Mouse (Mus musculus): ENCODE measurements around the gene Ajap1. TPM values are rescaled to one million over a fixed set of nuclear protein-coding genes. Genes with fewer than 3 reads are reported as not detected.
A peak's percentile ranks its signal among the peaks of the same experiment; 100 is the strongest.

The Ajap1 gene
- polyA plus RNA-seq, 1 experiment from 2014 or later: 0.65 TPM

DNA sequence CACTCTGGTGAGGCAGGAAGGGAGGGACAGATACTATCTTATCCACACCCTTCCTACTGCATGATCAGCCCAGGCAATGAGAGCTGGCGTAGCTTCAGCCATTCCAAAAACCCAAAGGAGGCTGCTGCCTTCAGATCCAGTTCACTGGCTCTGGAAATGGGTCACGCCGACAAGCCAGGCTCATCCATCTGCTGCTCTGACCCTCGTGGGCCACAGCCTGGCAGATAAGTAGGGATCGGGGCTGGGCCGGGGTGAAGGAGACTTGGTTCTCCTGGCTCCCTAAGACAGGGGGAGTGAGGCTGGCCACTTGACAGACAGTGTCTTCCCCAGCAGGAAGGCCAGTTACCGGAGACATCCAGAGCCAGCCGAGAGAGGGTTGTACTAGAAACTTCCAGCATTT lies 84.2 kb downstream of the Ajap1 start:
- no peak overlapping the region for H3K4me3 ChIP-seq (ENCODE audit: low read depth, low read length)
- H3K4me1 ChIP-seq (ENCODE audit: control insufficient read depth, insufficient read depth, low read length): no peaks in the 10 kb centered on the region
- no peak overlapping the region for H3K27ac ChIP-seq (replicated peaks; ENCODE audit: low read depth, low read length)
- no peak overlapping the region for H3K4me2 ChIP-seq (ENCODE audit: low read depth, low read length)
- H3K9me3 ChIP-seq (ENCODE audit: control insufficient read depth, low read length): no peaks in the 10 kb centered on the region
- H3K9ac ChIP-seq (ENCODE audit: low read depth, low read length): no peak overlapping the region
- ATAC-seq (ENCODE audit: low read depth): no peak
- H3K36me3 ChIP-seq (ENCODE audit: control insufficient read depth, insufficient read depth, low read length): no peaks in the 10 kb centered on the region
- no peaks in the 10 kb centered on the region for H3K27me3 ChIP-seq (replicated peaks; ENCODE audit: control insufficient read depth, insufficient read depth, low read length)
- WGBS: 83% methylated on average over 8 of the region's 8 CpGs
- no peak for DNase-seq (ENCODE audit: low spot score)

DNA sequence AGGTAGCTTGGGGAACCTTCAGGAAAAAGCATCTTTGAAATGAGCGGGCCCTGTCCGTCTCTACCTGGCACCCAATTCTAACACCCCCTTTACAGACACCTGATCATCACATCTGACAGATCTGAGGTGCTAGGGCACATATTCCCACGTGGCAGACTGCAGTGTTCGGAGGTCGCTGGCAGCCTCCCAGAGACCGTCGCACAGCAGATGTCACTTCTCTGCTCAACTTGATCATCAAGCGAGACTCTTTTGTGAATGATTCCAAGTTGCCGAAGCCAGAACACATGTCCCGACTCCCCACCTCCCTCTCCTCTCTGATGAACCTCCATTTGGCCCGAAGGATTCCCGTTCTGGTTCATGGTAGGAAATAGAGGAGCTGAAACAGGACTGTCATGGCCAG lies 95.1 kb downstream of the Ajap1 start:
- Histone ChIP-seq H3K4me1 (ENCODE audit: control insufficient read depth, insufficient read depth, low read length) (no peaks in the 10 kb centered on the region), H3K9ac (ENCODE audit: low read depth, low read length) (no peak overlapping the region), H3K27me3 (replicated peaks; ENCODE audit: control insufficient read depth, insufficient read depth, low read length) (no peaks in the 10 kb centered on the region), H3K27ac (replicated peaks; ENCODE audit: low read depth, low read length) (no peak overlapping the region), H3K4me3 (ENCODE audit: low read depth, low read length) (no peak overlapping the region), H3K9me3 (ENCODE audit: control insufficient read depth, low read length) (no peaks in the 10 kb centered on the region), H3K4me2 (ENCODE audit: low read depth, low read length) (no peak overlapping the region), H3K36me3 (ENCODE audit: control insufficient read depth, insufficient read depth, low read length) (no peaks in the 10 kb centered on the region)
- WGBS: 90% methylated on average over 12 of the region's 12 CpGs
- ATAC-seq (ENCODE audit: low read depth) (no peak), DNase-seq (ENCODE audit: low spot score) (no peak)

DNA sequence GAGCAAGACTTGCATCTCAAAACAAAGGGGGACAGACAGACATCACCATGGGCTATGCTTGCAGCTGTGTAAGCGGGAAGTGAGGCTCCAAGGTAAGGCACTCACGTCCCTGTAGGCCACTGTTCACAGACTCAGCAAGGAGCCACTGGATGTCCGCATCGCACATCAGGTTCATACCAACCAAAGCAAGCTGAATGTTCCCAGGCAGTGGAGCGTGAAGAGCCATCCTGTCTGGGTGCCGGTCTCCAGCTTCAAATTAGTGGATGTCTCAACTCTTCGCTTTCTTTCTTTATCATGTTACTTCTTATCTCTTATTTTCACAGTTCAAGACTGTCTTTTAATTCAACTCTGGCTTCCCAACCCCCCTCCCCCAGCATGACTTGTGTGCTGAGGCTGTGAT lies 101.2 kb downstream of the Ajap1 start:
- 60% methylated on average over 7 of the region's 7 CpGs for WGBS
- DNase-seq (ENCODE audit: low spot score) (no peak), ATAC-seq (ENCODE audit: low read depth) (no peak)
- Histone ChIP-seq H3K4me2 (ENCODE audit: low read depth, low read length) (no peak overlapping the region), H3K36me3 (ENCODE audit: control insufficient read depth, insufficient read depth, low read length) (no peaks in the 10 kb centered on the region), H3K9me3 (ENCODE audit: control insufficient read depth, low read length) (no peaks in the 10 kb centered on the region), H3K4me3 (ENCODE audit: low read depth, low read length) (no peak overlapping the region), H3K9ac (ENCODE audit: low read depth, low read length) (no peak overlapping the region), H3K27ac (replicated peaks; ENCODE audit: low read depth, low read length) (no peak overlapping the region), H3K27me3 (replicated peaks; ENCODE audit: control insufficient read depth, insufficient read depth, low read length) (no peaks in the 10 kb centered on the region; the same call in 1 of the 2 replicates), H3K4me1 (ENCODE audit: control insufficient read depth, insufficient read depth, low read length) (no peaks in the 10 kb centered on the region)

DNA sequence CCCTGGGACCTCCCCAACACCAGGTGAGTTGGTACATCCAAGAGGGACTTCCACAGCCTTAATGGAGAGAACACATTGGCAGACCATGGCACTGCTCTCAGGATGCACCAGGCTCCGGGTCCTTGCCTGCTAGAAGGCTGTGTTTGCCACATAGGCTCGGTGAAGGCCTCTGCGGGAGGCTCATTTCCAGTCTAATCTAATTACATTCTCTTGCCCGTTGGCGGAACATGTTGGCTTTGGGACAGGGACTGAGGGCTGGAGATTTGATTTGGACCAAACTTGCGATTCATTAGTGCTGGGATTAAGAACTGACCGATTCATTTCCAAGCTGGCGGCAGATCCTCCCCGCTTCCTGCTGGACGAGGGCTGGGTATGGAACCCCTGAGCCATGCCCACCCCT lies 101.7 kb downstream of the Ajap1 start:
- 75% methylated on average over 10 of the region's 10 CpGs for WGBS
- ATAC-seq (ENCODE audit: low read depth): no peak
- no peaks in the 10 kb centered on the region for H3K36me3 ChIP-seq (ENCODE audit: control insufficient read depth, insufficient read depth, low read length)
- no peaks in the 10 kb centered on the region; the same call in 1 of the 2 replicates for H3K27me3 ChIP-seq (replicated peaks; ENCODE audit: control insufficient read depth, insufficient read depth, low read length)
- no peak for DNase-seq (ENCODE audit: low spot score)
- H3K4me2 ChIP-seq (ENCODE audit: low read depth, low read length): no peak overlapping the region
- H3K27ac ChIP-seq (replicated peaks; ENCODE audit: low read depth, low read length): no peak overlapping the region
- H3K4me3 ChIP-seq (ENCODE audit: low read depth, low read length): no peak overlapping the region
- no peaks in the 10 kb centered on the region for H3K4me1 ChIP-seq (ENCODE audit: control insufficient read depth, insufficient read depth, low read length)
- no peaks in the 10 kb centered on the region for H3K9me3 ChIP-seq (ENCODE audit: control insufficient read depth, low read length)
- no peak overlapping the region for H3K9ac ChIP-seq (ENCODE audit: low read depth, low read length)

DNA sequence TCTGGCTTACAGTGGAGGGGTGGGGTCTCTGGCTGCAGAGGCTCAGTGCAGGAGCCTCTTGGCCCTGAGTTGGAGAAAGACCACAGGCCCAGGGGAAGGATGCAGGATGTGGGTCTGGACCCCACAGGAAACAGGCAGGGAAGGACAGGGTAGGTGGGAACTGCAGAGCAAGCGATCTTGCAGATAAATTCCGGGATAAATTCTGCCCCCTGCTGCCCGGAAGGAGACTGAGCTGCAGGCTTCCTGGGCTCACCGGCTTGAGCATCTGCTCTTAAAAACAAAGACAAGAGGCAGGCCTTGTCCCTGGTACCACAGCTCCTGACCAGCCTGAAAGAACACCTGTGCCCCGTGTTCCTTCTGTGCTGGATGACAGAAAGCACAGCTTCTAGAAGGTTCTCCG lies 104.6 kb downstream of the Ajap1 start:
- no peak overlapping the region for H3K9ac ChIP-seq (ENCODE audit: low read depth, low read length)
- ATAC-seq (ENCODE audit: low read depth) (no peak), DNase-seq (ENCODE audit: low spot score) (peak; percentile 44)
- H3K27me3 ChIP-seq (replicated peaks; ENCODE audit: control insufficient read depth, insufficient read depth, low read length): no peaks in the 10 kb centered on the region; the same call in 1 of the 2 replicates
- no peak overlapping the region for H3K4me3 ChIP-seq (ENCODE audit: low read depth, low read length)
- H3K27ac ChIP-seq (replicated peaks; ENCODE audit: low read depth, low read length): no peak overlapping the region
- no peaks in the 10 kb centered on the region for H3K36me3 ChIP-seq (ENCODE audit: control insufficient read depth, insufficient read depth, low read length)
- 22% methylated on average over 6 of the region's 6 CpGs for WGBS
- H3K4me2 ChIP-seq (ENCODE audit: low read depth, low read length): no peak overlapping the region
- no peaks in the 10 kb centered on the region for H3K9me3 ChIP-seq (ENCODE audit: control insufficient read depth, low read length)
- 0 out of 2 replicates have a peak, but pooled peaks cover 3% of the 10 kb centered on the region for H3K4me1 ChIP-seq (ENCODE audit: control insufficient read depth, insufficient read depth, low read length)

DNA sequence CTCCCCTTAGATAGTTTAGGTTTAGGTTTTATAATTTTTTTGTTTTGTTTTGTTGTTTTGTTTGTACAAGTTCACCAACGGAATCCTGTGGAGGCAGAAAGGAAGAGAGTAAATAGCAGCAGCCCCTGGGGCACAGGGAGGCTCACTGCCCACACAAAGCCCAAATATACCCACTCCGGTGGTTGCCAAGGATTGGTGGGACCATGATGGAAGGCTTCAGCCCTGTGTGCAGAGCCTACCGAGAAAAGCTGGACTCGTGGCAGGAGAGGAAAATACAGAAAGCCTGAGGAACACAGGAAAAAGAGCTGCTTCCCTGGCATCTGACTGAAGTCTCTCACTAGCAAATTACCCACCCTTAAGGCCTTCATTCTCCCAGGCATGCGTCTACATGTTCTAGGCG lies 108.4 kb downstream of the Ajap1 start:
- H3K27me3 ChIP-seq (replicated peaks; ENCODE audit: control insufficient read depth, insufficient read depth, low read length): no peaks in the 10 kb centered on the region
- no peak overlapping the region for H3K4me3 ChIP-seq (ENCODE audit: low read depth, low read length)
- H3K4me1 ChIP-seq (ENCODE audit: control insufficient read depth, insufficient read depth, low read length): 0 out of 2 replicates have a peak, but pooled peaks cover 3% of the 10 kb centered on the region
- no peaks in the 10 kb centered on the region for H3K36me3 ChIP-seq (ENCODE audit: control insufficient read depth, insufficient read depth, low read length)
- DNase-seq (ENCODE audit: low spot score) (peak; percentile 26), ATAC-seq (ENCODE audit: low read depth) (no peak)
- H3K4me2 ChIP-seq (ENCODE audit: low read depth, low read length): no peak overlapping the region
- no peak overlapping the region for H3K27ac ChIP-seq (replicated peaks; ENCODE audit: low read depth, low read length)
- no peaks in the 10 kb centered on the region for H3K9me3 ChIP-seq (ENCODE audit: control insufficient read depth, low read length)
- 59% methylated on average over 6 of the region's 6 CpGs for WGBS
- H3K9ac ChIP-seq (ENCODE audit: low read depth, low read length): no peak overlapping the region

DNA sequence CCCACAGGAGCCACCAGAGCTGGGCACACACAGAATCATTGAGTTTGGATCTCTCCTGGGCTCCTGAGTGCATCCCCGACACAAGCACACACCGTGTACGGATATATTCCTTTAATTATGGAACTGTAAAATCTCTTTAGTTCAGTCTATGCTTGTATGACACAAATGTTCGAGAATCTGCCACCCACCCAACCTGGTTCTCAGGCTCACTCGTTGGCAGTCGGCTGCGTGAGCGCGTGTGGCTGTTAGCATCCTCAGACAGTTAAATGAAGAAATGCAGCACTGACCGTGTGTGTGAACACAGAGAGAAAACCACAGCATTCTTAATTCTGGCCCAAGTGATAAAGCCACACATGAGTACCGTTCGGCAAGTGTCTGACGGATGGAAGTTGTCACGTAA lies 109.5 kb downstream of the Ajap1 start:
- WGBS: 89% methylated on average over 14 of the region's 14 CpGs
- Histone ChIP-seq H3K4me1 (ENCODE audit: control insufficient read depth, insufficient read depth, low read length) (peaks cover 7% of the 10 kb centered on the region; the same call in 1 of the 2 replicates), H3K4me2 (ENCODE audit: low read depth, low read length) (no peak overlapping the region), H3K9ac (ENCODE audit: low read depth, low read length) (no peak overlapping the region), H3K27me3 (replicated peaks; ENCODE audit: control insufficient read depth, insufficient read depth, low read length) (no peaks in the 10 kb centered on the region), H3K27ac (replicated peaks; ENCODE audit: low read depth, low read length) (no peak overlapping the region), H3K9me3 (ENCODE audit: control insufficient read depth, low read length) (no peaks in the 10 kb centered on the region), H3K36me3 (ENCODE audit: control insufficient read depth, insufficient read depth, low read length) (no peaks in the 10 kb centered on the region), H3K4me3 (ENCODE audit: low read depth, low read length) (no peak overlapping the region)
- ATAC-seq (ENCODE audit: low read depth) (no peak), DNase-seq (ENCODE audit: low spot score) (no peak)

DNA sequence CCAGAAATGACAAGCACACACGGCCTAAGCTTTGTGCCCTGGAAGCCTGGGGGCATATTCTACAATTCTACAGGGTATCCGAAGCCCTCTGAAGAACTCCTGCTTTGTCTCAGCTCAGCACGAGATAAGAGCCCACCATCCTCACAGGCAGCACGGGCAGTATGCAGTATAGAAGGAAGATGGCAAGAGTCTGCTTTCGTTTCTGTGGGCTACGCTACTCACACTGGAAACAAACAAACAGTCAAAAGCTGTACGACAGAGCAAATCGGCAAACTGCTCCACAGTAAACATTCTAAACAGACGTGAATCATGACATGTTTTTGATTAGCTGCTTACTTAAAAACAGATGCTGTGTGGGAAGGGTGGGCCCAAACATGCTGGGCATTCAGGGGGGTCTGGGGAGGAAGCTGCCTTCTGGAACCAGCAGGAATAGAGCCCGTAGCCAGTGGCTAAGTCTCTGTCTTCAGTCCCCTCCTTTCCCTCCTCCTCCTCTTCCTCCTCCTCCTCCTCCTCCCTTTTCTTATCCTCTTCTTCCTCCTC lies 113.9 kb downstream of the Ajap1 start:
- Histone ChIP-seq H3K9me3 (ENCODE audit: control insufficient read depth, low read length) (no peaks in the 10 kb centered on the region), H3K27ac (replicated peaks; ENCODE audit: low read depth, low read length) (no peak overlapping the region), H3K4me2 (ENCODE audit: low read depth, low read length) (peak overlapping the region; percentile 33), H3K4me1 (ENCODE audit: control insufficient read depth, insufficient read depth, low read length) (peaks cover 4% of the 10 kb centered on the region; the same call in 1 of the 2 replicates), H3K27me3 (replicated peaks; ENCODE audit: control insufficient read depth, insufficient read depth, low read length) (no peaks in the 10 kb centered on the region; the same call in 1 of the 2 replicates), H3K9ac (ENCODE audit: low read depth, low read length) (no peak overlapping the region), H3K36me3 (ENCODE audit: control insufficient read depth, insufficient read depth, low read length) (no peaks in the 10 kb centered on the region), H3K4me3 (ENCODE audit: low read depth, low read length) (no peak overlapping the region)
- 24% methylated on average over 10 of the region's 10 CpGs for WGBS
- DNase-seq (ENCODE audit: low spot score) (peak; percentile 83), ATAC-seq (ENCODE audit: low read depth) (peak; percentile 55; the same call in 1 of the 2 replicates)

DNA sequence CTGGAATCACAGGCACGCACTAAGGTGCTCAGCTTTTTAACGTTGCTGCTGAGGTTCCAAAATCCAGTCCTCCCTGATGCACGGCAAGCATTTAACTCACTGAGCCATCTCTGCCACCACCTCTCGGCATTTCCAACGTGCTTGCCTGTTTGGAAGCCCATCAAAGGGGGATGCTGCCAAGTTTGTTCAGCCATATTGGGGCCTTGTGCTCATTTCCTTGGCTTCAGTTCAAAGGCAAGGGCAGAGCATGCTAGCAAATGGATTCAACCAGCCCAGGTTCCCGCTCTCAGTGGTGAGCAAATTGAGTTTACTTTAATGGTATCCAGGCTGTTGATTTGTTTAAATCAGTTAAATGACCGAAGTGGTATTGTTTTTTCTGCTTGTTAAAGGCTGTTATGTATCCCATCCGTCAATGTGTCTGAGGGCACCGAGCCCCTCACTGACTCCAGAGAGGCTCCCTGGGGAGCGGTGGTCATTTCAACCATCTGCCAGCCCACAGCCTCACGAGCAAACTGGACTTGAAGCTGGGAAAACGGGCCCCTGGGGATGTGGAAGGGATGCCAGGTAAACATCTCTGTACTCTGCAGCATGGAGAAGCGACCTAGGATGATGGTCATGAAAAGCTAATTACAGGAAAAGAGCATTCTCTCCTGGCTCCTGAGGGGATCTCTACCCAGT lies 121.6 kb downstream of the Ajap1 start:
- H3K9me3 ChIP-seq (ENCODE audit: control insufficient read depth, low read length): no peaks in the 10 kb centered on the region
- WGBS: 45% methylated on average over 13 of the region's 13 CpGs
- no peak overlapping the region for H3K4me3 ChIP-seq (ENCODE audit: low read depth, low read length)
- ATAC-seq (ENCODE audit: low read depth): no peak
- DNase-seq (ENCODE audit: low spot score): peak; percentile 16
- no peak overlapping the region for H3K27ac ChIP-seq (replicated peaks; ENCODE audit: low read depth, low read length)
- H3K4me1 ChIP-seq (ENCODE audit: control insufficient read depth, insufficient read depth, low read length): no peaks in the 10 kb centered on the region
- H3K36me3 ChIP-seq (ENCODE audit: control insufficient read depth, insufficient read depth, low read length): no peaks in the 10 kb centered on the region
- no peaks in the 10 kb centered on the region; the same call in 1 of the 2 replicates for H3K27me3 ChIP-seq (replicated peaks; ENCODE audit: control insufficient read depth, insufficient read depth, low read length)
- H3K4me2 ChIP-seq (ENCODE audit: low read depth, low read length): no peak overlapping the region
- no peak overlapping the region for H3K9ac ChIP-seq (ENCODE audit: low read depth, low read length)
